Mouse (Mus musculus) hindbrain, embryonic 16.5 days (tissue): ENCODE results near the gene Akap7. TPM values are rescaled to one million over a fixed set of nuclear protein-coding genes. Genes with fewer than 3 reads are reported as not detected.

Source experiments
- ATAC-seq: fragments of 200-750 bp; cut with Nextera tagmentation; 2 replicates; pipeline ENCODE4 v1.8.0; 2017; ENCODE audit warnings: moderate TSS enrichment, moderate library complexity
- H3K27ac ChIP-seq: fragments of 300-500 bp; sonication (generic); 2 replicates; pipeline ENCODE4 v1.5.1; 2014; ENCODE audit warnings: low read depth, mild to moderate bottlenecking, control low read depth, low read length, moderate library complexity
- H3K27me3 ChIP-seq: fragments of 300-500 bp; sonication (generic); replicated peaks from 2 replicates; pipeline ENCODE4 v1.6.1; 2014; ENCODE audit warnings: low read length; ENCODE audit not compliant: control insufficient read depth, insufficient read depth
- H3K36me3 ChIP-seq: fragments of 300-500 bp; sonication (generic); 2 replicates; pipeline ENCODE4 v1.6.1; 2014; ENCODE audit warnings: mild to moderate bottlenecking, low read length, moderate library complexity, mixed read lengths; ENCODE audit not compliant: control insufficient read depth, insufficient read depth
- H3K4me1 ChIP-seq: fragments of 300-500 bp; sonication (generic); 2 replicates; pipeline ENCODE4 v1.6.1; 2014; ENCODE audit warnings: low read depth, low read length; ENCODE audit not compliant: control insufficient read depth, insufficient read depth
- H3K4me2 ChIP-seq: fragments of 300-500 bp; sonication (generic); 2 replicates; pipeline ENCODE4 v1.6.1; 2014; ENCODE audit warnings: mild to moderate bottlenecking, low read length, control low read depth, moderate library complexity
- H3K4me3 ChIP-seq: fragments of 300-500 bp; sonication (generic); 2 replicates; pipeline ENCODE4 v1.5.1; 2014; ENCODE audit warnings: mild to moderate bottlenecking, low read length, control low read depth, moderate library complexity
- H3K9ac ChIP-seq: fragments of 300-500 bp; sonication (generic); 2 replicates; pipeline ENCODE4 v1.6.1; 2014; ENCODE audit warnings: low read depth, mild to moderate bottlenecking, control low read depth, low read length, moderate library complexity
- H3K9me3 ChIP-seq: fragments of 300-500 bp; sonication (generic); 2 replicates; pipeline ENCODE4 v1.6.1; 2014; ENCODE audit warnings: mild to moderate bottlenecking, low read length, moderate library complexity; ENCODE audit not compliant: control insufficient read depth
- WGBS: fragments of 180-500 bp; shearing (Covaris S2); extraction: QIAGEN DNeasy Blood & Tissue Kit; methylation state at CpG from one replicate; pipeline ENCODE4 v1.1.7; 2014; 5-methylcytosine and 5-hydroxymethylcytosine counted together
- polyA plus RNA-seq: library from polyadenylated mRNA; unstranded; fragments of >200 nt; fragmentation: Nextera tagmentation; extraction: Ambion mirVana; gene quantifications from 2 replicates; pipeline ENCODE4 v1.2.1, GENCODE M21; 2015

Gene Akap7
- polyA plus RNA-seq, 1 experiment from 2014 or later: 78.8 TPM

DNA sequence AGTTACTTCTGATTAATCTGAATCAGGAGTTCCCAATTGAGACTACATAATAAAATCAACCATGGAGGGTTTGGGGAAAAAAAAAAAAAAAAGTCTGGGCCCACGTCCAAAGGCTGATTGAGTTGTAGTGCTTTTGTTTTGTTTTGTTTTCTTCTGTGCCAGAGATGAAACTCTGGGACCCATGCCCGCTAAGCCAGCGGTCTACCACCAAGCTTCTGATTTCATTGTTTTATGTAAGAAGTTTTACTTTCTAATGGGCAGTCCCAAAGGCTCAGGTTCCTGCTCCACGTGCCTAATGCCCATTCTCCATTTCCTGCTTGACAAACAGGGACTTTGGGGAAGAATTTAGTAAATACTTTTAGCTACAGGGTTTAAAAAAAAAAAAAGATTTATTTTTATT, 18.0 kb upstream of the Akap7 start:
- WGBS: 40% methylated on average over 4 of the region's 4 CpGs
- no peak overlapping the region for H3K4me3 ChIP-seq

DNA sequence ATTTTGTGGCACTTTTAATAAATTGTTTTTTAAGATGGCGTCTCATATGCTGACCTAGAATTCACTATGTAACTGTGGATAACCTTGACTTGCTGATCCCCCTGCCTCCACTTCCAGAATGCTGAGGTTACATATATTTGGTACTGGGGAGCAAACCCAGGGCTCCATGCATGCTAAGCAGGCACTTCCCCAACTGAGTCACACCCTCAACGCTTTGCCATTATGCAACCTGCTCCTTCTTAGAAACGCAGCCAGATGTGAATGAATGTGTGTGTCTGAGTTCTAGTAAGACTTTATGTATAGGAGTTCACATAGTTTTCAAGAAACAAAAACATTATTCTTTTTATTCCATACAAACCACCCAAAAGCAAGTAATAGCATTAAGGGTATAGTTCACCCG, 13.5 kb upstream of the Akap7 start:
- Histone ChIP-seq H3K9ac (no peak overlapping the region), H3K4me2 (no peak overlapping the region), H3K36me3 (no peaks in the 10 kb centered on the region), H3K4me1 (no peaks in the 10 kb centered on the region), H3K4me3 (no peak overlapping the region), H3K27me3 (no peaks in the 10 kb centered on the region), H3K27ac (no peak overlapping the region), H3K9me3 (no peaks in the 10 kb centered on the region)
- WGBS: 86% methylated on average over 4 of the region's 4 CpGs
- ATAC-seq: no peak

More for the DNA sequence above, 18.0 kb upstream of the Akap7 start:
- no peak for ATAC-seq
- Histone ChIP-seq H3K27ac (no peak overlapping the region), H3K27me3 (no peaks in the 10 kb centered on the region), H3K9me3 (no peaks in the 10 kb centered on the region), H3K4me1 (no peaks in the 10 kb centered on the region), H3K36me3 (no peaks in the 10 kb centered on the region), H3K9ac (no peak overlapping the region), H3K4me2 (no peak overlapping the region)

DNA sequence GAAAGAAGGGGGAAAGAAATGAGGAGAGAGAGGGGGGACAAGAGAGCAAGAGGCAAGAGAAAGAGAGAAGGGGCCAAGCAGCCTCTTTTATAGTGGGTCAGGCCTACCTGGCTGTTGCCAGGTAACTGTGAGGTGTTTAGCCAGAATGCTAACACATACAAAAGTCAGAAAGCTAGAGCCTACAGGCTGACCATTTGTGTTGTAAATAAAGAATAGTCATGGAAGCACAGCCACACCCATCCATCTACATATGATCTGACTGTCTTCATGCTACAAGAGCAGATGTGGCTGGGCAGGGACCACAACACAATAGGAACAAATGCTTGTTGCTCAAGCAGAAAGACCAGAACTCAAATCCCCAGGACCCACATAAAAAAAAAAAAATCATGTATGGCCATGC, 11.9 kb upstream of the Akap7 start:
- no peak for ATAC-seq
- Histone ChIP-seq H3K36me3 (no peaks in the 10 kb centered on the region), H3K4me3 (no peak overlapping the region), H3K27me3 (no peaks in the 10 kb centered on the region), H3K4me1 (no peaks in the 10 kb centered on the region), H3K9me3 (no peaks in the 10 kb centered on the region), H3K9ac (no peak overlapping the region), H3K4me2 (no peak overlapping the region), H3K27ac (no peak overlapping the region)

DNA sequence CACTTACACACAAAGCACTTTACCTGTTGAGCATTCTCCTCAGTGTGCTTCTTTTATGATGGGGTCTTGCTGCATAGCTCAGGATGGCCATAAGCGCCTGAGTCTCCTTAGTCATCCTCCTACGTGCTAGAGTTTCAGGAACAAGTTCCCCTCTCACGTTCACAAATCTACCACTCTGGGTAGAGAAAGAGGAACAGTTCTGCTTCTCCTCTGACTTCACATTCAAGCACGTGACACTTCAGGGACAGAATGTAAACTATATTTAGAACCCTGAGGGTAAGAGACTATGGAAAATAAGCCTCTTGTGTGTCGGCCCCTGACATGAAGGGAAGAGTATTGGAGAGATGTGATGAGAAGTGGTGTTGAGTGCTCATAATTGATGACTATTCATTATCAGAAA, 10.7 kb upstream of the Akap7 start:
- 85% methylated on average over 5 of the region's 5 CpGs for WGBS
- ATAC-seq: no peak
- H3K9ac ChIP-seq: no peak overlapping the region

DNA sequence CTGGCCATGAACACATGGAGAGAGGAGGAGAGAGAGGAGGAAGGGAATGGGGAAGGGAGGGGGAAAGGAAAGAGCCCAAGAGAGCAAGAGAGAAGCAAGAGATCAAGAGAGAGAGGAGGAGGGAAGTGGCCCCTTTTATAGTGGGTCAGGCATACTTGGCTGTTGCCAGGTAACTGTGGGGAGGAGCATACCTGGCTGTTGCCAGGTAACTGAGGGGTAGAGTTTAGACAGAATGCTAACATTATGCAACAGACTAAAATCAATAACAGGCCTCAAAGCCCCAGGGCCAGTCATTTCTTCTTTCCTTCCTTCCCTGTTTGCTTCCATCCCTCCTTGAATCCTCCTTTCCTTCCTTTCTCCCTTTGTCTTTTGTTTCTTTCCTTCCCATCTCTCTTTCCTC, 10.0 kb upstream of the Akap7 start:
- H3K27me3 ChIP-seq: no peaks in the 10 kb centered on the region
- H3K27ac ChIP-seq: no peak overlapping the region
- H3K4me1 ChIP-seq: no peaks in the 10 kb centered on the region
- ATAC-seq: 0 out of 2 replicates have a peak, but pooled peaks have one; percentile 45
- H3K9ac ChIP-seq: no peak overlapping the region
- no peaks in the 10 kb centered on the region for H3K9me3 ChIP-seq
- H3K4me3 ChIP-seq: no peak overlapping the region
- no peaks in the 10 kb centered on the region for H3K36me3 ChIP-seq
- no peak overlapping the region for H3K4me2 ChIP-seq

More for the DNA sequence above, 10.7 kb upstream of the Akap7 start:
- H3K9me3 ChIP-seq: no peaks in the 10 kb centered on the region
- H3K4me3 ChIP-seq: no peak overlapping the region
- H3K4me1 ChIP-seq: no peaks in the 10 kb centered on the region
- H3K36me3 ChIP-seq: no peaks in the 10 kb centered on the region
- no peaks in the 10 kb centered on the region for H3K27me3 ChIP-seq
- H3K27ac ChIP-seq: no peak overlapping the region
- no peak overlapping the region for H3K4me2 ChIP-seq

DNA sequence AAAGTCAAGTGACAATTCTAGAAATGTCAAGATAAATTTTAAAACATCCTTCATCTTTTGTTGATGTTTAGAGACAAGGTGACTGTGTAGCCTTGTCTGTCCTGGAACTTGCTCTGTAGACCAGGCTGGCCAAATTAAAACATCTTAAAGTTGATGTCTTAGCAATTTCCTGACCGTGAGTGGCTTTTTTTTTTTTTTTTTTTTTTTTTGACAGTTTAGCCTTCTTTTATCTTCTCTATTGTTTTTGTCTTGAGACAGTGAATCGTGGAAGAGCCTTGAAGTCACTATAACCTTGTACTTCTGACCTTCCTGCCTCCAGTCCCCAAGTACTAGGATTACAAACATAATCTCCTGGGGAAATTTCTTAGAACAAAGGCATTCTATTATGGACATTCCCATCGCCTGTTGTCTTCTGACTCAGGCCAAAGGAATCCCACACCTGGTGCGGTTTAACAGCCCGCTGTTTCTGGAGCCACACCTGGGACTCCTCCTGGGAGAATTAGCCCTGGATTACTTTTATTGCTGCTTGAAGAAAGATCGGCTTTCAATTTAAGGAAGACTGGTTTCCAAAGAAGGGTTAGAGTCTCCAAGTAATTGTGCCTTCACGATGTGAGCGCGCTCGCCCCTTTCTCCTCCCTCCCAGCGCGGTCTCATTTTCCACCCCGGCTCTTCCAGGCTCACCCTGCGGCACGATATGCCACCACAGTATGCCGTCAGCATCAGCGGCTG, 6.3 kb upstream of the Akap7 start:
- ATAC-seq: no peak
- WGBS: 21% methylated on average over 17 of the region's 17 CpGs

DNA sequence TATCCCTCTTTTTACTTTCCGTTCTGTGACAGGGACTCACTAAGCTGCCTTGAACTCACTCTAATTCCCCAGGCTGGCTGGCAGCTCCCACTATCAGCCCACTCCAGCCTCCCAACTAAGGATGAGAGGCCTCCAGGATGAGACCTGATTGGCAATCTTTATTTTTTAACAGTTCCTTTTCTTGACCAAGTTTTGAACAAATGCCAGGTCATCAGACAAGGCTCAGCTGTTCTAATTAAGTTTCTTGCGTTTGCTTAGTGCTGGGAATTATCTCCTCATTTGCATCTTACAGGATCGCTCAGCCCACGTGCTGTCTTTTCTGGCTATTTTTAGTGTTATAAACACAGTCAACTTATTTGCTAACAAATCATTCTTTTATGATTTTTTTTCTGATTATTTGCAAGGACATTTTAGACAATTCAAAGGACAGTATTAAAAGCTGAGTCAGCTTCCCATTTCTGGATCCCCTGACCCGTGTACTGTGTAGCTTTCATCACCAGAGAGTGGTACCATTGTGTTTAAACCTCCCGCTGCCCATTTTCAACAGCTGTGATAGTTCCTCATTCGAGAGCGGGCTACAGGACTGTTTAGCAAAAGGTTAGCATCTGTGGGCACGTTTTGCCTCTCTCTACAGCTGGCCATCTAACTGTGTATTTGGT, 4.0 kb upstream of the Akap7 start:
- H3K36me3 ChIP-seq: no peaks in the 10 kb centered on the region
- 25% methylated on average over 9 of the region's 9 CpGs for WGBS
- ATAC-seq: peak; percentile 71
- H3K27ac ChIP-seq: no peak overlapping the region
- no peaks in the 10 kb centered on the region for H3K27me3 ChIP-seq
- H3K9me3 ChIP-seq: no peaks in the 10 kb centered on the region
- H3K4me1 ChIP-seq: peaks cover 3% of the 10 kb centered on the region; the same call in 1 of the 2 replicates
- no peak overlapping the region for H3K4me2 ChIP-seq
- H3K4me3 ChIP-seq: no peak overlapping the region
- no peak overlapping the region for H3K9ac ChIP-seq

More for the DNA sequence above, 6.3 kb upstream of the Akap7 start:
- Histone ChIP-seq H3K9me3 (no peaks in the 10 kb centered on the region), H3K4me2 (peak overlapping the region; percentile 11; the same call in 1 of the 2 replicates), H3K4me3 (no peak overlapping the region), H3K9ac (0 out of 2 replicates have a peak overlapping the region, but pooled peaks have one; percentile 2), H3K27ac (no peak overlapping the region), H3K27me3 (no peaks in the 10 kb centered on the region), H3K36me3 (no peaks in the 10 kb centered on the region), H3K4me1 (peaks cover 3% of the 10 kb centered on the region; the same call in 1 of the 2 replicates)

DNA sequence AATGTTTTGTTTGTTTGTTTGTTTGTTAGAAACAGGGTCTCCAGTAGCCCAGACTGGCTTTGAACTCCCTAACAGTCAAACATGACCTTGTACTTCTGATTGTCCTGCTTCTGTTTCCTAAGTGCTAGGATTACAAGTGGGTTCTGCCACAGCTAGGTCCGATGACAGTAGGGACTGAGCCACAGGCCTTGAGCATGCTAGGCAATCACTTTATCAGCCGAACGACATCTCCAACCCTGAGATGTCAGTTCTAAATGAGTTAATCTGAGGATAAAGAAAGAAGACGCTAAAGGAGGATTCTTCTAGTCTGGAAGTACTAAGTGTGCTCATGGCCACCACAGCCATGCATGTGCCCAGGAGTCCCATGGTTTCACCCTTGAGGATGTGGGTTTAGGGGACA, 3.1 kb upstream of the Akap7 start:
- H3K9ac ChIP-seq: no peak overlapping the region
- 82% methylated on average over 4 of the region's 4 CpGs for WGBS
- H3K27me3 ChIP-seq: no peaks in the 10 kb centered on the region
- H3K4me3 ChIP-seq: no peak overlapping the region
- H3K4me2 ChIP-seq: no peak overlapping the region
- H3K36me3 ChIP-seq: no peaks in the 10 kb centered on the region
- ATAC-seq: no peak
- no peaks in the 10 kb centered on the region for H3K9me3 ChIP-seq
- no peak overlapping the region for H3K27ac ChIP-seq
- peaks cover 3% of the 10 kb centered on the region; the same call in 1 of the 2 replicates for H3K4me1 ChIP-seq

DNA sequence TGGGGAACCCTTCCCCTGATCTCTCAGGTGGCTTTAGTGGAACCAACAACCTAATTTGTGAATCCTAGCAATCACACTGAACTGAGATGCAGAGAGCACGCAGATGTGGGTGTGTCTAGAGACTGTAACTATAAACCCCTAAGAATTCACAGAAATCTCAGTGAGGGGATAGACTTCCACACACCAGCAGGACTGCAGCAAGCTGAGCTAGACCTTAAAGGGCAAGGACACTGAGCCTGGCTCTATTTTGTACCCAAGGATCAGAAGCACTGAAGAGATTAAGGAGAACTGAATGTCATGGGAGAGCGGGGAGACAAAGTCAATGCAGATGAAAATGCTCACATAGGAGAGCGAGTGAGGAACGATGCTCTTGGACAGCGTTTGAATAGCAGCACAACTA, 2.3 kb upstream of the Akap7 start:
- WGBS: 90% methylated on average over 5 of the region's 5 CpGs
- no peak overlapping the region for H3K4me2 ChIP-seq
- no peaks in the 10 kb centered on the region for H3K9me3 ChIP-seq
- H3K36me3 ChIP-seq: no peaks in the 10 kb centered on the region
- H3K27ac ChIP-seq: no peak overlapping the region
- no peaks in the 10 kb centered on the region for H3K27me3 ChIP-seq
- peaks cover 3% of the 10 kb centered on the region; the same call in 1 of the 2 replicates for H3K4me1 ChIP-seq
- H3K4me3 ChIP-seq: no peak overlapping the region
- no peak for ATAC-seq
- no peak overlapping the region for H3K9ac ChIP-seq
